Mouse (Mus musculus) layer of hippocampus, adult 6 months (tissue): ENCODE measurements around the gene Gm3776. TPM values are rescaled to one million over a fixed set of nuclear protein-coding genes. Genes with fewer than 3 reads are reported as not detected.

Source experiments
- long read RNA-seq, 2 experiments: library from polyadenylated mRNA; unstranded; transcript quantifications; one replicate each; pipeline ENCODE4 v2.0.0; 2019 to 2020
- polyA plus RNA-seq: library from polyadenylated mRNA; unstranded; fragments of <200 nt; fragmentation: Nextera tagmentation; gene quantifications from 2 replicates; pipeline ENCODE4 v1.2.3, GENCODE M21; 2021

Gm3776 gene
- polyA plus RNA-seq = not detected in 2 replicates
- long read RNA-seq, experiment 1 = 0 reads
- long read RNA-seq, experiment 2 = 0 reads

GRCm38 (mm10) chr9:78256914-78257313 is at the start of gene Gm3776:
Gene Gm3776, plus strand, starts transcription at chr9:78257129.

DNA sequence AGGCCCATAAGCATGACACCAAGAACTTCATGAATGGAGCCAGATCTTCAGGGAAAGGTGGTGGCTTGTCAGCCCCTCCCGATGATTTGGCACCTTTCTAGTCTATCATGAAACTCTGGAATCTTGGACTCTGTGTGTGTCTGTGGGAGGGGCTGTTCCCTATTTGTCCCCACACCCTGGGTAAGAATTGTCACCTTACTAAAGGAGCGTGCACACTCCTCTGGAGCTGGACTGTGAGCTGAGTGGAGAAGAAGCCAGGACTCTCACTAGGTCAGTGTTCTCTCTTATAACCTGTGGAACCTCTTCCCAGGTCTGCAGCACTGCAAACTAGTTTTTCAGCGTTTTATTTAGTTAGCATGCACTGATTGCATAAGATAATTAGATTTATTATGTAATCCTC is 26.5 kb upstream of the Gm3776 start, which contains the start of gene Gsta1:
TSS of gene Gsta1 (plus strand) at position 196 of the 400 bp plus-strand sequence.

DNA sequence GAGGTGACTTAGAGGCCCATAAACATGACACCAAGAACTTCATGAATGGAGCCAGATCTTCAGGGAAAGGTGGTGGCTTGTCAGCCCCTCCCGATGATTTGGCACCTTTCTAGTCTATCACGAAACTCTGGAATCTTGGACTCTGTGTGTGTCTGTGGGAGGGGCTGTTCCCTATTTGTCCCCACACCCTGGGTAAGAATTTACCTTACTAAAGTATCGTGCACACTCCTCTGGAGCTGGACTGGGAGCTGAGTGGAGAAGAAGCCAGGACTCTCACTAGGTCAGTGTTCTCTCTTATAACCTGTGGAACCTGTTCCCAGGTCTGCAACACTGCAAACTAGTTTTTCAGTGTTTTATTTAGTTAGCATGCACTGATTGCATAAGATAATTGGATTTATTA is 32.8 kb downstream of the Gm3776 start, which contains the start of gene Gm10639:
TSS of gene Gm10639 (plus strand) at position 201 of the 400 bp plus-strand sequence.

DNA sequence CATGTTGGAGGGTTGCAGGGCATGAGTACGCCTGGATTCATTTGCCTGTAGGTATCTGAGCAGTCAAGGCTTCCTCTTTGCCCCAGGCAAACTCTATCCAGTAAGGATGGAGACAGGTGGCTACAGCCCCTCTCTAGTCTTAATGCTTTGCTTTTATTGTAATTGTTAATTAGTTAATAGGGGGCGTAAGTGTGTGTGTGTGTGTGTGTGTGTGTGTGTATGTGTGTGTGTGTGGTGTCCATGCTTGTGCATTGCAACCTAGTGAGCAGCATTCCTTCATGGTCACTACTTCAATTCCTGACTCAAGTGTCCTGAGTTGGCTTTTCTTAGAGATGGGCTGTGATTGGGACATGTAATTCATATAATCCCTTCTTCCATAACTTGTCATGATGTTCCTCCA is 57.8 kb downstream of the Gm3776 start, which contains the start of gene Omt2a:
TSS of gene Omt2a (minus strand) at position 101 of the 400 bp plus-strand sequence.

Other genes starting within 250 kb of the Gm3776 start
- not detected in 2 replicates for gene Gcm1, start 205.2 kb upstream of the Gm3776 start, polyA plus RNA-seq
- 90.2 and 94.7 TPM in 2 replicates for gene Fbxo9, start 148.1 kb upstream of the Gm3776 start, polyA plus RNA-seq
- 8.2 and 9.2 TPM in 2 replicates for gene Ick, start 147.9 kb upstream of the Gm3776 start, polyA plus RNA-seq
- gene Gsta4, start 74.4 kb upstream of the Gm3776 start, polyA plus RNA-seq = 143 and 164 TPM in 2 replicates
- gene Gsta1, start 26.5 kb upstream of the Gm3776 start, polyA plus RNA-seq = 0.28 TPM in 1 of 2 replicates, not detected in the other
- not detected in 2 replicates for gene Gm10639, start 32.8 kb downstream of the Gm3776 start, polyA plus RNA-seq
- gene Omt2a, start 57.7 kb downstream of the Gm3776 start, polyA plus RNA-seq = not detected in 2 replicates
- not detected in 2 replicates for gene Omt2b, start 70.5 kb downstream of the Gm3776 start, polyA plus RNA-seq
- gene Gsta2, start 98.7 kb downstream of the Gm3776 start, polyA plus RNA-seq = 0.85 and 0.90 TPM in 2 replicates
- not detected in 2 replicates for gene Dppa5a, start 111.0 kb downstream of the Gm3776 start, polyA plus RNA-seq
- 0.06 and 1.3 TPM in 2 replicates for gene Ooep, start 121.6 kb downstream of the Gm3776 start, polyA plus RNA-seq
- not detected in 2 replicates for gene Ddx43, start 138.6 kb downstream of the Gm3776 start, polyA plus RNA-seq
- gene Cgas, start 186.1 kb downstream of the Gm3776 start, polyA plus RNA-seq = 0.36 and 0.39 TPM in 2 replicates
- gene Mto1, start 191.1 kb downstream of the Gm3776 start, polyA plus RNA-seq = 20.3 and 23.0 TPM in 2 replicates
- gene Gm17324, start 191.7 kb downstream of the Gm3776 start, polyA plus RNA-seq = 1.2 and 1.5 TPM in 2 replicates
- 1,170 and 1,347 TPM in 2 replicates for gene Eef1a1, start 232.0 kb downstream of the Gm3776 start, polyA plus RNA-seq